Mouse (Mus musculus): ENCODE measurements around the gene Rpl27a. TPM values are rescaled to one million over a fixed set of nuclear protein-coding genes. Genes with fewer than 3 reads are reported as not detected.

Rpl27a gene
- total RNA-seq, 2 experiments from 2014 or later: 129 to 142 TPM

GRCm38 (mm10) chr7:109562154-109562599 lies 43.2 kb downstream of the Rpl27a start:
- no peak for DNase-seq (ENCODE audit: extremely low spot score in 1 of 2, low spot score in 1 of 2)

DNA sequence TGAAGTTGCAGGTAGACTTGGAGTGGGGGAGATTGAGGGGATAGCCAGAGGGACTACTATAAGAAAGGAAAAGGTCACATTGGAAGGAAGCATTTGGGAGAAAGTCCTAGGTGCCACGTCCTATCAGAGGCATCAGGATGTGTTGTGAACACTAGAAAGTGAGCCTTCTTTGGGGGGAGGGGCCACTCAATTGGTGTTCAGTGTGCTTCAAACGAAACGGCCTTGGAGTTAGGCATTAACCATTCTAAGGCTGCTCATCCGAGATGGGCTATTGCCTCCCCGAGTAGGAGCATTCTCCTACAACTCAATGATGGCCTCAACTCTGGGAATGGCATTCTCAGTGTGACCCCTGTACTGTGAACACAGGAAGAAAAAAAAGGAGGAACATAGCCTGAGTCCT lies 43.7 kb downstream of the Rpl27a start:
- DNase-seq (ENCODE audit: extremely low spot score in 1 of 2, low spot score in 1 of 2): no peak

DNA sequence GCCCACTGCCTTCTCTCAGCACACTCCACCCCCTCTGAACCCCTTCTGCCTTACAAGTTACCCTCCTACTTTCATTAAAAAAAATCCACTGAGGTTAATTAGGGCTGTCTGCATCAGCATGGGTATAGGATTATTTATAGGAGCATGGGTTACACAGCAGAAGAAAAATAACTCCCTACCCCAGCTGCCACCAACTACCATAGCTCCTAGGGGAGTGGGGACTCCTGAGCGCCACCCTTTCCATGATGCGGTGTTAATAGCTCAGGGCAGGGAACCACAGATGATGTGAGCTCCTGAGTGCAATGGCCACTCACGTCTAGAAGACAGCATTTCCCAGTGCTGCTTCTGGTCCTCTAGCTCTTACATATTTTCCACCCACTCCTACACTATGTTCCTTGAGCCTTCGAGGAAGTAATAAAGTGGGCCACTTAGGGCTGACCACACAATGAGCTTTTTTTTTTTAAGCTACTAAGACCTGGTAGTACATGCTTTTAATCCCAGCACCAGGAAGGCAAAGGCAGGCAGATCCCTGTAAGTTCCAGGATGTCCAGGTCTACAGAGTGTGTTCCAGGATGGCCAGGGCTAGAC lies 44.9 kb downstream of the Rpl27a start:
- no peak for DNase-seq (ENCODE audit: extremely low spot score in 1 of 2, low spot score in 1 of 2)

DNA sequence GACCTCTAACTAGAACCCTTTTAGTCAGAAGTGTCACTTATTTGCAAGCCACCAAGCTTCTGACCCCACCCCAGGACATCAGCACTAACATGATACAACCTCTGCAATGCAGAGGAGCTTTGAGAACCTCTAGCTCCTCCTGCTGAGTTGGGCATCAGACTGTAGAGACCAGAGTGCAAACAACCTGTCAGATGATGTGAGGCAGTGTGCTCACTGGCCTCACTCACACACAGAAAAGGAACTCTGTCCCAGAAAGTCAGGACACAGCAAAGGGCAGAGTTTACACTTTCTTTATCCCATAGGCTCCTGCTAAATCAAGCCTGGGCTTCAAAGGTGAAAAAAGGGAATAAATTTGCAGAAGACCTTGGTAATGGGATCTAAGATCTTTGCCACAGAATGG lies 47.4 kb downstream of the Rpl27a start:
- no peak for DNase-seq (ENCODE audit: extremely low spot score in 1 of 2, low spot score in 1 of 2)

- no peak for DNase-seq (ENCODE audit: extremely low spot score in 1 of 2, low spot score in 1 of 2)
These were observed 48.2 kb downstream of the Rpl27a start for GRCm38 (mm10) chr7:109566841-109567768.

DNA sequence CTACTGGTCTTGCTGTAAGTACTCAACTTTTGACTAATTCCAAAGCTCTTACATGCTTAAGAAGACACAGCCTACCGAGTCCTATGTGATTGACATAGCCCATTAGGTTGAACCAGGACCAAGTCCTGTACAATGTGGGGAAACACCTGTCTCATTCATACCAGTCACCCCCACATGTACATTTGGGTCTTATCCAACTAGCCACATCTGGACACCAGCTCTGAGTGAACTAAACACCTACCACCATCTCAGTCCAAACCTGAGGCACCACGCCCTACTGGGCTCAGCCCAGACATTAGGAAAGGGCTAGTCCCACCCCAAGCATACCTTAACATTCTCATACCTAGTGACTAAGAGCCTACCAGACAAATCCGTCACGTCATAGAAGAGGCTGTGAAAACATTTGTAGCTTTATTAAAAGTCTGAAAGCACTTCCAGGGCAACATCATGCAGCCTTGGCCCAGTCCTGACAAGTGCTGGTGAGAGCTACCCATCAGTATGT lies 49.5 kb downstream of the Rpl27a start:
- DNase-seq (ENCODE audit: extremely low spot score in 1 of 2, low spot score in 1 of 2): no peak

Small RNAs within 50 kb of the gene (microRNA-seq; reads per million reads assigned to microRNA genes)
- 0 to 0.80 reads per million in 2 experiments for gene Gm47284

Other genes starting within 250 kb of the Rpl27a start
- gene Stk33, start 80.1 kb upstream of the Rpl27a start, total RNA-seq (2021): 1 to 10 TPM; 1.1 to 1.3 TPM
- 1 to 10 TPM; 4.5 to 5.0 TPM for gene Trim66, start 11.0 kb upstream of the Rpl27a start, total RNA-seq (2021)
- 10 to 100 TPM; 35.3 to 41.7 TPM for gene St5, start 184.5 kb downstream of the Rpl27a start, total RNA-seq (2021)
- gene Akip1, start 184.5 kb downstream of the Rpl27a start, total RNA-seq (2021): 1 to 10 TPM; 4.1 to 7.2 TPM
- not detected for gene BC051019, start 204.7 kb downstream of the Rpl27a start, total RNA-seq (2021)
- not detected for gene Ascl3, start 212.6 kb downstream of the Rpl27a start, total RNA-seq (2021)
- gene Tmem9b, start 233.7 kb downstream of the Rpl27a start, total RNA-seq (2021): 100 to 1,000 TPM; 100 to 109 TPM